Mouse (Mus musculus): Measurements from ENCODE around the gene Gm45521. TPM values are rescaled to one million over a fixed set of nuclear protein-coding genes. Genes with fewer than 3 reads are reported as not detected.
A peak's percentile ranks its signal among the peaks of the same experiment; 100 is the strongest.

Gm45521 gene
- polyA plus RNA-seq (2015; fragmentation: Nextera tagmentation; extraction: Ambion mirVana): not detected in 2 replicates

DNA sequence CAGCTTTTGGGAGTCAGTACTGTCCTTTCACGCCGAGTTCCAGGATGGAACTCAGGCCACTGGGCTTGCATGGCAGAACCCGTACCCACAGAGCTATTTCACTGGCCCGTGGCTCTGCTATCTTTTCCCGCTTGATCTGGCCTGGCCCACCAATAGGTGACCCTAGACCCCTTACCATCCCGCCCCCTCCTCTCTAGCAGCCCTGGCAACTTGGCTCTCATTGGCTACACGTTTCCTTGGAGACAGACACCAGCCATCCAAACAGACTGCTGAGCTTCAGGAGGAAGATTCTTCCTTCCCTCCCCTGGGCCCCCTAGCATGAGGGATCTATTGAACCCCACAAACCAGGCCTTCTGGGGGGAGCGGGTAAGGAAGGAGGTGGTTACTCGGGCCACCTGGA lies at the start of gene Gm45521:
Gene Gm45521 (plus strand): TSS at position 240 of the 400 bp plus-strand sequence.
- Histone ChIP-seq H3K27me3 (ENCODE audit: insufficient read depth, low read length) (no peaks in the 10 kb centered on the region), H3K9me3 (ENCODE audit: low read length) (no peaks in the 10 kb centered on the region), H3K4me1 (ENCODE audit: insufficient read depth, low read length) (0 out of 2 replicates have a peak, but pooled peaks cover 11% of the 10 kb centered on the region), H3K36me3 (ENCODE audit: insufficient read depth, low read length) (no peaks in the 10 kb centered on the region), H3K27ac (ENCODE audit: low read length) (no peak within 1 kb of the TSS), H3K4me2 (replicated peaks; ENCODE audit: low read depth, low read length) (no peak within 1 kb of the TSS), H3K9ac (replicated peaks; ENCODE audit: low read length) (no peak within 1 kb of the TSS), H3K4me3 (ENCODE audit: low read length) (no peak within 1 kb of the TSS)
- 50% methylated on average over 9 of the region's 9 CpGs for WGBS
- ATAC-seq (ENCODE audit: low FRiP score, low TSS enrichment): no peak

DNA sequence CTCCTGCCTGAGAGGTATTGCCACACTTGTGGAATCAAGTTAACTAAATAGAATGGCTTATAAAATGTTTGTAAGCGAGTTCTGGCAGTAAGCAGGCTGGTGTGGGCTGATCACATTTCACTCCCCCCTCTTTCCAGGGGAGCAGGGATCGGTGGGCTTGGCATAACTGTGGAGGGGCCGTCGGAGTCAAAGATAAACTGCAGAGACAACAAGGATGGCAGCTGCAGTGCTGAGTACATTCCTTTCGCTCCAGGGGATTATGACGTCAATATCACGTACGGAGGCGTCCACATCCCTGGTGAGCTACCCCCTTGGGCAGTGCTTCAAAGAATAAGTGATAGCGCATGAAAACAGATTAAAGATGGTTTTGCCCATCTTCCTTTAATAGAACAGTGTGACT lies 47.6 kb upstream of the Gm45521 start:
- Histone ChIP-seq H3K36me3 (ENCODE audit: insufficient read depth, low read length) (peaks cover 51% of the 10 kb centered on the region), H3K27me3 (ENCODE audit: insufficient read depth, low read length) (no peaks in the 10 kb centered on the region), H3K9me3 (ENCODE audit: low read length) (no peaks in the 10 kb centered on the region), H3K9ac (replicated peaks; ENCODE audit: low read length) (no peak overlapping the region), H3K4me1 (ENCODE audit: insufficient read depth, low read length) (no peaks in the 10 kb centered on the region; the same call in 1 of the 2 replicates), H3K27ac (ENCODE audit: low read length) (no peak overlapping the region), H3K4me3 (ENCODE audit: low read length) (no peak overlapping the region), H3K4me2 (replicated peaks; ENCODE audit: low read depth, low read length) (no peak overlapping the region)
- WGBS: 54% methylated on average over 10 of the region's 10 CpGs
- no peak for ATAC-seq (ENCODE audit: low FRiP score, low TSS enrichment)

DNA sequence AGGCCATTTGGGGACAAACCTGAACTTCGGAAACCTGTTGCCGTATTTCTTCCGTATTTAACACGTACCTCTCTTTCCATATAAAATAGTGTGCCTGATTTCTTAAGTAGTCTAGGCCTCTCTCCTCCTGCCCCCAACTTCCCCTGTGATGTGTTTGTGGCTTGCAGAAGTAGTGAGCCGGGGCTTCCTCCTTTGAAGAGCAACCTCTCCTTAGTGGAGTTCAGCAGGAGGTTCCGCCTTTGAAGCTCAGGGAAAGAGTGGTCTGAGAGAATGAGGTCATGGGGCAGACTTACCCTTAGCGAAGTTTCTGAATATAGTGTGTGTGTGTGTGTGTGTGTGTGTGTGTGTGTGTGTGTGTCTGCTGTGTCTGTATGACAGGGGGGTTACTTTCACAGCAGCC lies 43.2 kb upstream of the Gm45521 start:
- H3K27me3 ChIP-seq (ENCODE audit: insufficient read depth, low read length): no peaks in the 10 kb centered on the region
- no peaks in the 10 kb centered on the region for H3K9me3 ChIP-seq (ENCODE audit: low read length)
- no peak overlapping the region for H3K4me2 ChIP-seq (replicated peaks; ENCODE audit: low read depth, low read length)
- H3K4me3 ChIP-seq (ENCODE audit: low read length): no peak overlapping the region
- 55% methylated on average over 7 of the region's 7 CpGs for WGBS
- ATAC-seq (ENCODE audit: low FRiP score, low TSS enrichment): no peak
- no peak overlapping the region for H3K9ac ChIP-seq (replicated peaks; ENCODE audit: low read length)
- H3K27ac ChIP-seq (ENCODE audit: low read length): no peak overlapping the region
- no peaks in the 10 kb centered on the region; the same call in 1 of the 2 replicates for H3K4me1 ChIP-seq (ENCODE audit: insufficient read depth, low read length)
- H3K36me3 ChIP-seq (ENCODE audit: insufficient read depth, low read length): peaks cover 57% of the 10 kb centered on the region

DNA sequence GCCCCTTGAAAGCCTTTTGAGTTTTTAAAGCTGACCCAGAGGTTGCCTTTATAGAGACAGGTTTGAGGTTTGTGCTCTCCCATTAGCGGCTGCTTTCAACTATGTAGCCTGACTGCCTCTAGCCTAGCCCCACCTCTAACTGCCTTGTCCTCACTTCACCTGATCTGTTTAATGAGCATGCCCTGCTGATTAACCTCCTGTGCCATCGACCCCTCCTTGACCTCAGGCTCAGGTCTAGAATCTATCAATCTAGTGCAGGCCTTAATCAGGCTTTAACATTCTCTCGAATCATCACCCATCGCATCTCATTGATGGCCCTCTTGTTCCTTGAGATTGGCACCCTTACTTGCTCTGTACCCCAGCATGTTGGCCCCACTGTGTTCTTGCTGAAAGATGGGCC lies 42.6 kb upstream of the Gm45521 start:
- peaks cover 61% of the 10 kb centered on the region for H3K36me3 ChIP-seq (ENCODE audit: insufficient read depth, low read length)

DNA sequence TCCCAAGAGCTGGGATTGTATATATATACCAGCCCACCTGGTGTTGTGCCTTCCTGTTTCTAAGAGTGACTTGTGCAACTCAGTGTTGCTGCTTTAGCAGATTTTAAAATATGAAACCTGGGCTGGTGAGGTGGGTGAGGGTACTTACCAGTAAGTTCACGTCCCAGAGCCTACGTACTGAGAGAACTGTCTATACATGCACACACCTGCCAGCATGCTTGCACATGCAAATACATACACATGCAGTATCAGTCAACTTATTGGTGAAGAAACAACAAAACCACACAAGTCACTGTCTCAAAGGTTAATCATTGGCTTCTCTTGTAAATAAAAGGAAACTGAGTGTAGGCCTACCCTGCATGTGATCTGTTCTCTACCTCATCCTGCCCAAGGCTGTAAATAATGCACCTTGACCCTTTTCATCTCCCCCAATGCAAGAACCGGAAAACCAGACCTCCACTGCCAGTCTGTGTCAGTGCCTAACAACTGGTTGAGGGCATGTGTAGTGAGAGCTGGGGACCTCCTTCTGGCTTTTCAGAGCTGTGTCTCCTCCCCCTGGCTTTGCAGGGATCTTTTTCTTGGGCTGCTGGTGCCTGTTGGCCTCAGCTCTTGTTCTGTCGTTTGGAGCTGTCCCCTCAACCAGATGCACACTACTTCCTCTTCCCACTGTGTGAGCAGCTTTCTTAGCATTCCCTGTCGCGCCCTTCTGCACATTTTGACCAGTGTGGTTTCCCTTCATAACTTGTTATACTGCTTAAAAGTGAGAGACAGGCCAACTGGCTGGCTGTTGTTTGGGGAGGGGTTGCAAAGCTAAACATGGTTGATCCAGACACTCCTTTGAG lies 38.7 kb upstream of the Gm45521 start:
- Histone ChIP-seq H3K4me1 (ENCODE audit: insufficient read depth, low read length) (0 out of 2 replicates have a peak, but pooled peaks cover 7% of the 10 kb centered on the region), H3K27ac (ENCODE audit: low read length) (no peak overlapping the region), H3K27me3 (ENCODE audit: insufficient read depth, low read length) (no peaks in the 10 kb centered on the region), H3K4me3 (ENCODE audit: low read length) (no peak overlapping the region), H3K9ac (replicated peaks; ENCODE audit: low read length) (no peak overlapping the region), H3K4me2 (replicated peaks; ENCODE audit: low read depth, low read length) (no peak overlapping the region), H3K36me3 (ENCODE audit: insufficient read depth, low read length) (peaks cover 68% of the 10 kb centered on the region), H3K9me3 (ENCODE audit: low read length) (no peaks in the 10 kb centered on the region)
- ATAC-seq (ENCODE audit: low FRiP score, low TSS enrichment): 0 out of 2 replicates have a peak, but pooled peaks have one; percentile 57
- WGBS: 74% methylated on average over 6 of the region's 6 CpGs

More for the DNA sequence above, 42.6 kb upstream of the Gm45521 start:
- H3K4me1 ChIP-seq (ENCODE audit: insufficient read depth, low read length): peaks cover 3% of the 10 kb centered on the region; the same call in 1 of the 2 replicates
- no peak for ATAC-seq (ENCODE audit: low FRiP score, low TSS enrichment)
- H3K9me3 ChIP-seq (ENCODE audit: low read length): no peaks in the 10 kb centered on the region
- H3K4me3 ChIP-seq (ENCODE audit: low read length): no peak overlapping the region
- no peak overlapping the region for H3K4me2 ChIP-seq (replicated peaks; ENCODE audit: low read depth, low read length)
- no peaks in the 10 kb centered on the region for H3K27me3 ChIP-seq (ENCODE audit: insufficient read depth, low read length)
- WGBS: 42% methylated on average over 4 of the region's 4 CpGs
- no peak overlapping the region for H3K9ac ChIP-seq (replicated peaks; ENCODE audit: low read length)
- H3K27ac ChIP-seq (ENCODE audit: low read length): no peak overlapping the region

DNA sequence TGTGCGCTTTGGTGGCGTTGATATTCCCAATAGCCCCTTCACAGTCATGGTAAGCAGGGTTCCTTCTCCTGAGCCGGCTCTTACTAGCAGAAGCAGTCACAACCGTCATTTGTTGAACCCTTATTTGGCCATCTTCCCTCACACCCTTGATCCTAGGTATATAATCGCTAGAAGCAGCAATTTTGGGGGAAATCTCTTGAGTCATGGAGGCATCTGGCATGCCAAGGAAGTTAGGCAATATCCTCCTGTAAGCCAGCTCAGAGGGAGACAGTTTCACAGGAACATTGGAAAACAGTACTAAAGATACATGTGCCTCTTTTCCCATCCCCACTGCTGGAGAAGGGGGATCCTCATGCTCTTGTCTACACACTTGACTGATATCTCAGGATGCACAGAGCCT lies 37.8 kb upstream of the Gm45521 start:
- no peak overlapping the region for H3K27ac ChIP-seq (ENCODE audit: low read length)
- H3K4me3 ChIP-seq (ENCODE audit: low read length): no peak overlapping the region
- H3K9me3 ChIP-seq (ENCODE audit: low read length): no peaks in the 10 kb centered on the region
- ATAC-seq (ENCODE audit: low FRiP score, low TSS enrichment): no peak
- no peaks in the 10 kb centered on the region for H3K27me3 ChIP-seq (ENCODE audit: insufficient read depth, low read length)
- no peak overlapping the region for H3K9ac ChIP-seq (replicated peaks; ENCODE audit: low read length)
- no peak overlapping the region for H3K4me2 ChIP-seq (replicated peaks; ENCODE audit: low read depth, low read length)
- H3K36me3 ChIP-seq (ENCODE audit: insufficient read depth, low read length): peaks cover 71% of the 10 kb centered on the region
- H3K4me1 ChIP-seq (ENCODE audit: insufficient read depth, low read length): 0 out of 2 replicates have a peak, but pooled peaks cover 7% of the 10 kb centered on the region
- WGBS: 93% methylated on average over 5 of the region's 5 CpGs

DNA sequence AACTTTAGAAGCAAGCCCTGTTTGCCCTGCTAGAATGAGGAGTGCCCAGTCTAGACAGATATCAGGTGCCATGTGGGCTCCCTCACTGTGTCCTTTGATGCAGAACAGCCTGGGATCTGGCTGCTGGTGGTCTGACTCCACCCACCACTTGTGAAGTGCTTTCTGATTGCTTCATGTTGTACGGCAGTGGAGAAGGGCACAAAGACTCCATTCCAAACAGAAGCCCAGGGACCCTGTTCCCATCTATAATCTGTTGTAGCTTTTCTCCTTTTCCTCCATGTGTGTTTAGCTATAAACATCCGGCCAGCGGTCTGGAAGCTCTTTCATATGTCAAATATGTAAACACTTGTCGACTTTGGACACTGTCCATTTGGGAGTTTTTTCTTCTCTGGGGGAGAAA lies 37.2 kb upstream of the Gm45521 start:
- H3K36me3 ChIP-seq (ENCODE audit: insufficient read depth, low read length): peaks cover 70% of the 10 kb centered on the region

DNA sequence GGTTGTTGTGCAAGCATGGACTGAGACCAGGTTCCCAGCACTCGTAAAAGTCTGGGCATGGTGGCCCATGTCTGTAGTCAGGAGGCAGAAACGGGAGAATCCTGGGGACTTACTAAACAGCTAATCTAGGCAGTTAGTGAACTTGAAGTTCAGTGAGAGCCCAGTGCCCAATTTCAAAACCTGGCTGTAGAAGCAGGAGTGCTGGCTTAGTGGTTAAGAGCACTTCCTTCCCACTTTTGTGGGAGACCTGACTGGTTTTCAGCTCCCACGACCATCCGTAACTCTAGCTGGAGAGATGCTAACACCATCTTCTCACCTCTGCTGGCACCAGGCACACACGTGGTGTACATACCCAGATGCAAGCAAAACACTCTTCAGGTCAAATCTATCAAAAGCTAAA lies 35.6 kb upstream of the Gm45521 start:
- H3K27ac ChIP-seq (ENCODE audit: low read length): no peak overlapping the region
- no peaks in the 10 kb centered on the region for H3K27me3 ChIP-seq (ENCODE audit: insufficient read depth, low read length)
- peaks cover 68% of the 10 kb centered on the region for H3K36me3 ChIP-seq (ENCODE audit: insufficient read depth, low read length)
- H3K4me2 ChIP-seq (replicated peaks; ENCODE audit: low read depth, low read length): no peak overlapping the region
- no peaks in the 10 kb centered on the region for H3K9me3 ChIP-seq (ENCODE audit: low read length)
- H3K4me1 ChIP-seq (ENCODE audit: insufficient read depth, low read length): 0 out of 2 replicates have a peak, but pooled peaks cover 7% of the 10 kb centered on the region
- no peak for ATAC-seq (ENCODE audit: low FRiP score, low TSS enrichment)
- H3K4me3 ChIP-seq (ENCODE audit: low read length): no peak overlapping the region
- H3K9ac ChIP-seq (replicated peaks; ENCODE audit: low read length): no peak overlapping the region
- 85% methylated on average over 5 of the region's 5 CpGs for WGBS

More for the DNA sequence above, 37.2 kb upstream of the Gm45521 start:
- Histone ChIP-seq H3K27me3 (ENCODE audit: insufficient read depth, low read length) (no peaks in the 10 kb centered on the region), H3K4me1 (ENCODE audit: insufficient read depth, low read length) (0 out of 2 replicates have a peak, but pooled peaks cover 7% of the 10 kb centered on the region), H3K27ac (ENCODE audit: low read length) (no peak overlapping the region), H3K4me3 (ENCODE audit: low read length) (no peak overlapping the region), H3K4me2 (replicated peaks; ENCODE audit: low read depth, low read length) (no peak overlapping the region), H3K9ac (replicated peaks; ENCODE audit: low read length) (no peak overlapping the region), H3K9me3 (ENCODE audit: low read length) (no peaks in the 10 kb centered on the region)
- 60% methylated on average over 4 of the region's 4 CpGs for WGBS
- peak; percentile 64; the same call in 1 of the 2 replicates for ATAC-seq (ENCODE audit: low FRiP score, low TSS enrichment)

DNA sequence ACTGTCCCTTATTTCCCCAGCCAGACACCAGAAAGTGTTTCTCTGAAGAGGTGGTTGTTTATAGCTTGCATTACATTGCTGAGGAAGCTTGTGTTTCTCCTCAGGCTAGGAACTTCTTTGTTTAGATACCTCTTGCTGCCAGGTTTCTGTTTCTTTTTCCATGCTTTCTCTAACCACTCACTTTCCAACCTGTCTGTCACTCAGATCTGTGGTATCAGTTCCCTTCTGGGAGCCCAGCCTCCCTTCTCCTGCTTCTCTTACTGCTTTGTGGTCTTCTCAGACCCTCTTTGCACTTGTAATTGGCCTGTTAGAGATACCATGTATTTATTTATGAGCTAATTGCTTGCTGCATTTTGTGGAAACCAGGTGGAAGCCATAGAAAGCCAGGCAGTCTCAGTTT lies 33.5 kb upstream of the Gm45521 start:
- Histone ChIP-seq H3K4me2 (replicated peaks; ENCODE audit: low read depth, low read length) (no peak overlapping the region), H3K36me3 (ENCODE audit: insufficient read depth, low read length) (peaks cover 63% of the 10 kb centered on the region), H3K9ac (replicated peaks; ENCODE audit: low read length) (no peak overlapping the region), H3K27me3 (ENCODE audit: insufficient read depth, low read length) (no peaks in the 10 kb centered on the region), H3K4me3 (ENCODE audit: low read length) (no peak overlapping the region), H3K27ac (ENCODE audit: low read length) (no peak overlapping the region), H3K9me3 (ENCODE audit: low read length) (no peaks in the 10 kb centered on the region), H3K4me1 (ENCODE audit: insufficient read depth, low read length) (0 out of 2 replicates have a peak, but pooled peaks cover 7% of the 10 kb centered on the region)
- ATAC-seq (ENCODE audit: low FRiP score, low TSS enrichment): no peak

DNA sequence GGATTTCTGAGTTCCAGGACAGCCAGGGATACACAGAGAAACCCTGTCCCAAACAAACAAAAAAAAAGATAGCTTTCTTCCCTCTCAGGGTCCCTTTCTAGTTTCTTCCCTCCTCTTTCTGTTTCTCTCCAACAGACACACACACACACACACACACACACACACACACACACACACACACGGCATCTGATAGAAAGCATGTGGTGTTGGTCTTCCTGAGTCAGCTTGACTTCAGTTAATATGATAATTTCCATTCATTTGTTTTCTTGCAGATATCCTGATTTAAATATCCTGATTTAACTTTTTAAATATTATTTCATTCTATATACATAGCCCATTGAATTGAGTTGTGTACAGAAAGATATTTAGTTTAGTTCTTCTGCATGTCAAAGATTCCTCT lies 28.7 kb upstream of the Gm45521 start:
- H3K4me1 ChIP-seq (ENCODE audit: insufficient read depth, low read length): no peaks in the 10 kb centered on the region
- no peaks in the 10 kb centered on the region for H3K27me3 ChIP-seq (ENCODE audit: insufficient read depth, low read length)
- no peak overlapping the region for H3K27ac ChIP-seq (ENCODE audit: low read length)
- H3K36me3 ChIP-seq (ENCODE audit: insufficient read depth, low read length): peaks cover 68% of the 10 kb centered on the region
- H3K4me2 ChIP-seq (replicated peaks; ENCODE audit: low read depth, low read length): no peak overlapping the region
- no peaks in the 10 kb centered on the region for H3K9me3 ChIP-seq (ENCODE audit: low read length)
- WGBS: 57% methylated on average over 1 of the region's 1 CpGs
- no peak overlapping the region for H3K9ac ChIP-seq (replicated peaks; ENCODE audit: low read length)
- ATAC-seq (ENCODE audit: low FRiP score, low TSS enrichment): no peak
- no peak overlapping the region for H3K4me3 ChIP-seq (ENCODE audit: low read length)

Measured in kidney, embryonic 16.5 days (tissue).